Mouse (Mus musculus) gastrocnemius, adult 2 months (tissue): ENCODE measurements at regions not wholly inside any gene's neighbourhood (a gene's known extent, or its start where the extent isn't known, plus 50 kb on each side); places are given as distances from the start of the nearest gene placed in this dataset.

Experiments
- DNase-seq: peaks from one replicate; pipeline ENCODE4 v3.0.0; 2022
- H3K27ac ChIP-seq: fragments of 200-600 bp; 2 replicates; pipeline ENCODE4 v1.8.1; 2022; ENCODE audit warnings: mild to moderate bottlenecking
- H3K4me3 ChIP-seq: fragments of 200-600 bp; 2 replicates; pipeline ENCODE4 v1.8.1; 2022; ENCODE audit warnings: mild to moderate bottlenecking, moderate library complexity
- CTCF ChIP-seq: fragments of 200-600 bp; IDR thresholded peaks from 2 replicates; pipeline ENCODE4 v1.8.1; 2022; ENCODE audit warnings: antibody characterized with exemption, mild to moderate bottlenecking, moderate library complexity
- intact Hi-C: fragments of 180-260 bp; cut with DNase I; formaldehyde crosslinking; loops from one replicate; pipeline ENCODE4 v1.15.1; 2025

DNA sequence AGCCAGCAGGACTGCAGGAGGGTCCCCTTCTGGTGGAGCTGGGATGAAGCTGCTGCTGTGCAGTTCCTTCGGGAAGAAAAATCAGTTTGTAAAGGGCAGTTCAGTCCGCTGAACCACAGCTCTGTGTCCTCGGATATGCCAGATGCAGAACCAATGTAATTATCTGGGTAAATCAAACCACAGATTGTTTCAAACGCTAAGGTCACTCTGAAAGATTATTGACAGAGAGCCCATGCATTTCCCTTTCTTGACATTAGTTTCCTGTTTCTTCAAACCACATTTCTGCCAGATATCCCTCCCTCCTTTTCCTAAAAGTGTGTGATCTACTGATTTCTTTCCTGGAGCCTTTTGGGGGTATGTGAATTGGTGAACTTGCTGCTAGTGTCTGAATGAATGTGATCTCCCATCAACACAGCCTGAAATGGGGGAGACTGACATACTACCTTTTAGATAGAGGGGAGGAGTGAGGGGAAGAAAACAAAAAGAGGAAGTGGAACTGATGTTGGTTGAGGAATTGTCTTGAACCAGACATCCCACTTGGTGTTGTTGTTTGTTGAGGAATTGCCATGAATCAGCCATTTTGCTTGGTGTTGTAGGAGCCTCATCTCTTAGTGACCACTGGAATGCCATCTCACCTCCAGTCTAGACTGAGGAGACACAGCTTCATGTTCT, 85.7 kb upstream of the Pthlh start:
- TF ChIP-seq CTCF: no peak
- intact Hi-C loops: no loop called here
- Histone ChIP-seq H3K27ac (no peak overlapping the region), H3K4me3 (no peak overlapping the region)
- DNase-seq: no peak

DNA sequence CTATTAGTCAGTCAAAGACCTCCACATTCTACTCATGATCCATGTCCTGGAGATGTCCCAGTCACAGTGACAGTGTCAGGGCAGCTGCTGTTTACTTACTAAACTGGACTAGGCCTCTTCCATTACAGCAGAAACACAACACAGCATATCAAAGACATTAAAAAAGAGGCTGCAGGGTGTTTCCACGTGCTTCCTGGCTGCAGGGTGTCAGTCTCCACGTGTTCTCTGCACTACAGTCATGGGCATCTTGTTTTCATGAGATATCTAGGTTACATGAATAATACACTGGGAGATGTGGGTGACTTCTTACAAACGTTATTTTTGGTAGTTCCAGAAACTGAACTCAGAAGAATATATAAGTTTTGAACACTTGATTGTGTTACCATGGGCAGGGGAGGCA, 84.6 kb upstream of the Pthlh start:
- Histone ChIP-seq H3K27ac (no peak overlapping the region), H3K4me3 (no peak overlapping the region)
- DNase-seq: no peak
- intact Hi-C loops: no loop called here
- no peak for TF ChIP-seq CTCF

DNA sequence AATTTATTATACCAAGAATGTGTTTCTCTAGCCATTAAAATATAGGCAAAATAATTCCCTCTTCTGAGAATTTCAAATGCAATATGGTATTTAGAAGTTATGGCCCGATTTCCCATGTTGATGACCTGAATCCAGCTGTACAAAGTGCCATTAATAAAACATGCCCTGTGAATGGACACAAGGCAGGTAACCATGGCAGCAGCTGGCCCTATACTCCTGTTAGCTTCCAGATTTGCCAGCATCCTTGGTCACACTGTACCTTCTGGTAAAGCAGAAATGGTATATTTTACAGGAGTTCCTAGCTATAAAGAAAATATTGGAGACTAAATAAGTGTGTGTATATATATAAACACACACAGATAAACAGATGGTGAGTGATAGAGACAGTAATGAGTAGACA, 77.1 kb upstream of the Pthlh start:
- H3K27ac ChIP-seq: no peak overlapping the region
- no peak overlapping the region for H3K4me3 ChIP-seq
- no peak for DNase-seq
- intact Hi-C loops: no loop called here
- no peak for TF ChIP-seq CTCF

- no peak for TF ChIP-seq CTCF
- DNase-seq: no peak
- Histone ChIP-seq H3K27ac (no peak overlapping the region), H3K4me3 (no peak overlapping the region)
- intact Hi-C loops: no loop called here
These were observed 69.0 kb upstream of the Pthlh start for GRCm38 (mm10) chr6:147332976-147333375.

DNA sequence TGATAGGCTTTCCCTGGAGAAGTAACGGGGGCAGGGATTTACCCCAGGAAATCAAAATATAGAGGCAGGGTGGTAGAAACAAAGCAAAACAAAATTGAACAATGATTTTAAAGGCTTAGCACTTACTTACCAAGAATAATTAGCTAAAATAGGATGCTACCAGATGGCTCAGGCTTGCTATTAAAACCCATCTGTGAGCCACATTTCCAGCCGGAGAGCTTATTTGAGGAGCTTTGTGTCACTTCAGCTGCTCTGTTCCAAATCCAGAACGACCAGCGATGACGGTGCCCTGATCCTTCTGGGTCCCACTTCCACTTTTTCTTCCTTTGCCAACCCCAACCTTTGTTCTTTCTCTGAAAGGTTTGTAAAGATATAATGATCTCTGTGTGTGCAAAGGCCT, 65.2 kb upstream of the Pthlh start:
- TF ChIP-seq CTCF: no peak
- DNase-seq: no peak
- intact Hi-C loops: no loop called here
- no peak overlapping the region for H3K27ac ChIP-seq
- no peak overlapping the region for H3K4me3 ChIP-seq

- Histone ChIP-seq H3K27ac (no peak overlapping the region), H3K4me3 (no peak overlapping the region)
- DNase-seq: peak; percentile 20
These were observed 60.4 kb upstream of the Pthlh start for GRCm38 (mm10) chr6:147324336-147324735.

DNA sequence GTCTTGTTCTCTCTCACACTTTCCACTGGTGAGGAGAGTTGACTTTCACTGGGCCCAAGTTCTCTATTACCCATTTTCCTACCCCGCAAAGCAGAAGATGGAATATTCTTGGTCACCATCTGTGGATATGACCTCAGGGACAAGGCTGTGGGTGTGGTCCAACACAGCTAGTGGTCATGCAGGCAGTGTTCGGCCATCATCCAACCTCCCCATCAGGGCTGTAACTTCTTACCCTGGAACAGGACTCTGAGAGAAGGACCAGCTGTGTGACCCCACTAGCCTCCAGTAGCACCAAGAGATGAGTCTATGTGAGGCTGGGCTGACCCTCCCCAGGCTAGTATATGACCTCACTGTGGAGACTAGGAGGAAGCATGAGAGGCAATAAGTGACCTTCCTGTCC, 54.1 kb upstream of the Pthlh start:
- Histone ChIP-seq H3K4me3 (no peak overlapping the region), H3K27ac (peak overlapping the region; percentile 79)
- intact Hi-C loops: loop anchor here (10.0 kb wide), 1 partner anchor 157 kb away; the partner anchor contains the start of gene Ccdc91
- DNase-seq: peak; percentile 64
- no peak for TF ChIP-seq CTCF

More at GRCm38 (mm10) chr6:147324336-147324735, 60.4 kb upstream of the Pthlh start:
- intact Hi-C loops: no loop called here
- no peak for TF ChIP-seq CTCF

DNA sequence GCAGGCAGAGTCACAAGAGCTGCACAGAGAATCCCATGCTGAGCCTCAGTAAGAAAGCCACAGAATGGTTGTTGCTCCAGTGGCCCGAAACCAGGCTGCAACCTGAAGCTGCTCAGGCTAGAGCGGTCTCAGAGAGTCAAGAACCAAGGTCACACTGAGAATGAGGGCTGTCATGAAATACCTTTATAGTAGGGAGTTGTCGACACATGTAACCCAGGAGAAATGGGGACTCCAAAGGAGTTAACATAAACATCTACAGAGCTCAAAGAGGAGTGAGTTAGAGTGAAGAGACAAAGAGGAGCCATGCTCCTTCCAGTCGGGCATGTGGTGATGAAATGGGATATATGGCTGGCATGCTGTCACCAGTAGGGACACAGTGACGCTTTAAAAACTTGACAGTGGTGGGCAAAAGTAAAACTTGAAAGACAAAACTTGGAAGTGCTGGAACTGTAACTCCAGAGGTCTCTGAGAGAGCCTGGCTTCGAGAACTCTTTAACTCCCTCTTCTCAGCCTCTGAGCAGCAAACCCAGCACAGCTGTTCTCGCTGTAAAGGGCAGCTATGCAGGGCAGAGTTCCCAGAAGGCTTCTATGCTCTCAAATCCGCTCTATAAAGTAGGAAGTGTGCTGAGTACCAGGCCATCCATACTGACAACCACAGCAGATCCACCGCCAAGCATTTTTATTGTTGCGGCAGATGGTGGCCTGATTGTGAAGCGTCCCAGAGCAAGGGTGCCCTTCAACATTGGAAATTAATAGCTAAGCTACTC, 52.9 kb upstream of the Pthlh start:
- intact Hi-C loops: loop anchor here (10.0 kb wide), 1 partner anchor 158 kb away; the partner anchor contains the start of gene Ccdc91
- no peak for TF ChIP-seq CTCF
- DNase-seq: peak; percentile 73
- H3K4me3 ChIP-seq: no peak overlapping the region
- peak overlapping the region; percentile 79 for H3K27ac ChIP-seq

DNA sequence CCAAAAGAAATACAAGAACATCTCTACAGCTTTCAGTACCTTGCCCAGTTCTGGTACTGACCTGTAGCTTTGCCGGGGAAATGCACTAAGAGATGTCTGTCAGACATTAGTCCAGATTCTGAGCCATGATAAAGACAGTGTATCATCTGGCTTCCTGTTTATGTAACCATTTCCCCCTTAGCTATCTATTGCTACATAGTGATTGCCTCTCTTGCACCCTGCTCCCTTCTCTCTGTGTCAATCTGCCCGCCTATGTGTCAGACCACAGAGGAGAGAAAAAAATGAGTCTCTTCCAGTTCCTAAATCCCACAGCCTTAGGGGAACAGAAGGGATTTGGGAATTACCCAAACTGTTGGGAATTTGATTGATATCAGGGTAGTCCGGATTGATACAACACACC, 52.2 kb upstream of the Pthlh start:
- Histone ChIP-seq H3K4me3 (no peak overlapping the region), H3K27ac (peak overlapping the region; percentile 79)
- intact Hi-C loops: loop anchor here (10.0 kb wide), 1 partner anchor 159 kb away; the partner anchor contains the start of gene Ccdc91
- no peak for TF ChIP-seq CTCF
- no peak for DNase-seq

GRCm38 (mm10) chr6:147315207-147315606, 51.2 kb upstream of the Pthlh start:
- no peak overlapping the region for H3K27ac ChIP-seq
- intact Hi-C loops: loop anchor here (10.0 kb wide), 1 partner anchor 160 kb away; the partner anchor contains the start of gene Ccdc91
- no peak for DNase-seq
- H3K4me3 ChIP-seq: no peak overlapping the region
- TF ChIP-seq CTCF: no peak
